Mouse (Mus musculus) left cerebral cortex, adult 11 months (tissue): Measurements from ENCODE around the gene Zfp672.

Experiments used
- DNase-seq: peaks from one replicate; pipeline ENCODE4 v3.0.0; 2022; ENCODE audit warnings: low spot score

Gene Zfp672

DNA sequence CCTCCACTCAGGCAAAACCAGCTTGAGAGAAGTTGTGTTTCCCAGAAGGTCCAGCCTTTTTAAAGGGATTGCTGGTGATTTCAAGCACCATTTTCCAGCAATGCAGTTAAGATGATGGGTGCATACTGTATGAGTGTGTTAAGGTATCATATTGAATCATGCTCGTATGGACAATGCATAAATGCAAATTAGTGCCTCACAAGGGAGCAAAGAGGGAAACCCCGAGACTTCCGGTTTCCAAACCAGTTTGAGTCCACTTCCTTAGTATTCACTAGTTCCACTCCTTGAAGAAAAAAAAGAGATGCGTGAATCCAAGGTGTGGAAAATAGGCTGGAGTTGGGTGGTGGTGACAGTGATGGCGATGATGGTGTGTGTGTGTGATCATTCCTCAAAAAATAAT, 47.6 kb downstream of the Zfp672 start:
- no peak for DNase-seq

DNA sequence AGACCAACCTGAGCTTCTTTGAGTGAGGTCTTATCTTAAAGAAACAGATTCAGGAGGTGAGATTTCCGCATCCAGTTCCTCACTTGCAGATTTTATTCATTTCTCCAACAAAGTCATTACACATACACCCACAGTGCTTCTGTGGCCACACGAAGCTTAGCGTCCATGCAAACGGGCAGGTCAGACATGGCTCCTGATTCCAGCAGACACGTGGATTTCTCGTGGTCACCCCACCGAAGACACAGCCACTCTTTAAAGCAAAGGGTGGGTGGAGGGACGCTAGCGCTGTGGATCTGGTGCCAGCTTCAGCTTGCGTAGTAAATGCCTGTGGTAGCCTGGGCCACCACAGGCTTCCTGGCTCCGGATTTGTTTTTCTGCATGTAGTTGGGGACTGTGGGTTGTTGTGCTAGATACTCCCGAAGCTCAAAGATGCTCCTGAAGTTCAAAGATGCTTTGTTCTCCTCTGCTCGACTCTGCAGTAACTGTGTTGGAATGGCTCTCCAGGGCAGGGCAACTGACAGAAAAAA, 48.1 kb downstream of the Zfp672 start:
- DNase-seq, result no peak

DNA sequence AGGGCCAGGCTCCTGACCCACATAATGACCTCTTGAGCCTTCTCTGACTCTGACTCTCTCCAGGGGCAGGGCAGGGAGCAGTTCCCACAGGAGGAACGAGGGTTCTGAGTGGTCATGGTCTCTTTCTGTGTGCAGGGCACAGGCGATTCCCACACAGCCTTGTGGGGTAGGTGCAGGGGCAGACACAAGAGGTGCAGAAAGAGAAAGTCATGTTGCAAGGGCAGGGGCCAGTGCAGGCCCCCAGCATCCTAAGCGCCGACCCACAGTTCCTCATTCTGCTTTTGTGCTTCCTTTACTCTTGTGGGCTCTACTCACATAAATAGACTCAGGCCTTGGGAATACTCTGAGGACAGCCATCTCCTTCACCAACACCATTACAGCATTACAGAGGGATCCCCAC, 54.4 kb downstream of the Zfp672 start:
- DNase-seq, result no peak

DNA sequence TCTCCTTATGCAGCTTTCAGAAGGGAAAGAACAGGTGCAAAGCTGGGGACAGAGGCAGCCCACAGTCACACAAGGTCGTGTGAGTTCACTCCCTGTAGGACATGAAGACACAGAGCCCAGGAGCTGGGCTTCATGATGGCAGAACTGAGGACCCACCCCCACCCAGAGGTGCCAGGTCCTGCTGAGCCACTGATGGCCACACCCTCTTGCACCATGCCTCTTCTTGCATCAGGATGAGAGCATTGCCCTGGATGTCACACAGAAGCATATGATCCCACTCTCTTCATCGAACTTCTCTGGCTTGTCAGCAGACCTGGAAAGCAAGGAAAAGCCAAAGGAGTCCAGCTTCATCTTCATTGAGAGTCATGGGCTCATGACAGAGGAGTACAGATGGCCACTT, 55.6 kb downstream of the Zfp672 start, which contains the start of gene 4930438A08Rik:
Gene 4930438A08Rik, plus strand, starts transcription at position 228 of the 400 bp plus-strand sequence.
- no peak for DNase-seq

DNA sequence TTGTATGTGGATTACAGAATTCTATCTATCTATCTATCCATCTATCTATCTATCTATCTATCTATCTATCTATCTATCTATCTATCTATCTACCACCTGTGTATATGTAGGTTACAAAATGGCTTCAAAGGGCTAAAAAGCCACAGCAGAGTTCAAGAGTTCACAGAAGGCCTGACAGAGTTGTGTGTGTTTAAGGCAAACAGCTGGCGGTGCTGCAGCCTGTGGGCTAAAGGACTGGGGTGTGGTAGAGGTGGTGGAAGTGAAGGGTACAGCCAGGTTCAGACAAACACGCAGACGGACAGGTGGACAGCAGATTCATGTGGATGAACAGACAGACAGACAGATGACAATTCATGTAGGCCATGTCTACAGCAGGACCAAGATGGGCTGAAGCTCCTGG, 61.9 kb downstream of the Zfp672 start:
- no peak for DNase-seq
